Mouse (Mus musculus): ENCODE data around the gene Sgpp1. TPM values are rescaled to one million over a fixed set of nuclear protein-coding genes. Genes with fewer than 3 reads are reported as not detected.

Gene Sgpp1
- 11.1 and 15.2 TPM in 2 replicates for polyA plus RNA-seq (2015; fragmentation: Nextera tagmentation; extraction: Ambion mirVana)

DNA sequence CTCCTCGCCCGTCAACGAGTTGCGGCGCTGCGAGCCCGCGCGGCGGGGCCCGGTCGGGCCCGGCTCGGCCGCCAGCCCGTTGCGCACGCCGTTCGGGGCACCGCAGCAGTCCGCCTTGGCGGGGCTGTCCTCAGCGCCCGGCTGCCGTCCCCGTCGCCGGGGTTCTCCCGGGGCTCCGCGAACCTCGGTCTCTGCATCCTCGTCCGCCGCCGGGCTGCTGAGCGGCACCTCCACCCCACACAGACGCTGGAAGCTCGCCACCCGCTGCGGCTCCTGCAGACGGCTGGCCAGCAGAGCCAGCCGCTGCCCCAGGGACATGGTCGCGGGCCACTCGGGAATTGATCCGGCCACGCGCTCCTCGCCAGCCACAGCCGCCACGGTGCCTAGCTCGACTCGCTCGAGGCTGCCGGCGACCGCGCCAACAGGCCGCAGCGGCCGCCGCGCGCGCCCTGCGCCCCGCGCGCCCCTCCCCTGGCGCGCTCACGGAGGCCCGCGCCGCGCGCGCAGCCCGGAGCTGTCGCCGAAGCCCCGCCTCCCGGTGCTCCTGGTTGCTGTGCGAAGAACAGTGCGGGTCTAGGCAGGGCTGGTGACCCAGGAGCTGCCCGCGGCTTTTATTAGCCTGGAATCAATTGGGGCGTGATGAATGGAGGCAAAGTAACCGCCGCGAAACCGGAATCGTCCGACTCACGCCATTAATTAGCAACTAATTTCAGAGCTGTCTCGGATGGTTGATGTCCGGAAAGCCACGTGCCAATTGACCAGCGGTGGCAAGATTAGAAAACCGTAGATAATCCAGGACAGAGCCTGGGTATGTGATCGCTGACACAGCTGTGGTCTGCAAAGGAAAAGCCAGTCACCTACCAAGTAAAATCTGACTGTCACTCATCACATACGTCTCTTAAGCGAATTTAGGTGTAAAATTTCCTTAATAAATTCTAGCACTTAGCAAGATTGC, at the start of gene Sgpp1:
Gene Sgpp1 (minus strand): TSS at position 484 of the 955 bp plus-strand sequence.
- peak; percentile 72 for DNase-seq
- Histone ChIP-seq H3K36me3 (no peaks in the 10 kb centered on the region), H3K4me2 (peak within 1 kb of the TSS; percentile 91), H3K9ac (peak within 1 kb of the TSS; percentile 95), H3K9me3 (replicated peaks) (no peaks in the 10 kb centered on the region), H3K4me3 (replicated peaks) (peak within 1 kb of the TSS; percentile 88), H3K27me3 (no peaks in the 10 kb centered on the region), H3K27ac (peak within 1 kb of the TSS; percentile 83), H3K4me1 (replicated peaks) (peaks cover 29% of the 10 kb centered on the region)
- WGBS (ENCODE audit: insufficient replicate concordance): under 1% methylated on average over 94 of the region's 105 CpGs
- ATAC-seq (ENCODE audit: low read depth): peak; percentile 93

DNA sequence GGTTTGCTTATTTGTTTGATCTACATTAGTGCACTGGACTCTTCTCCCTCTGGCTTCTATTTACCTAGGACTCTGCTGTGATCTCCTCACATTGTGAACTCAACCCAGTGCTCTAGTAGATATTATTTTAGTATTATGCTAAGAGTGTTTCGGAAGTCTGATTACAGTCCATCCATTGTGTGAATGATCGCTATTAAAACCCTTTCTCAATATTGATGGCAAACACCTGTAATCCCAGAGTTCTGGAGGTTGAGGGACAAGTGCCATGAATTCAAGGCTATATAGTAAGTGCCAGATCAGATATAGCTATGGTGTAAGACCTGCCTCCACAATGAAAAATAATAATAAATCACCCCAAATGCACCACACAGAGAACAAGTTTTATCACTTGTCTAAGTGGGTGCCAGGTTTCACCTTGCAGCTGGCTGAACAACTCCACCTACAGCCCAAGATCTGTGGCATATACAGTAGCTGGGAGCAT, 48.8 kb upstream of the Sgpp1 start:
- Histone ChIP-seq H3K27me3 (no peaks in the 10 kb centered on the region), H3K4me1 (replicated peaks) (0 out of 2 replicates have a peak, but pooled peaks cover 2% of the 10 kb centered on the region), H3K36me3 (no peaks in the 10 kb centered on the region), H3K9me3 (replicated peaks) (no peaks in the 10 kb centered on the region), H3K9ac (no peak overlapping the region), H3K4me3 (replicated peaks) (no peak overlapping the region), H3K4me2 (no peak overlapping the region), H3K27ac (no peak overlapping the region)
- WGBS (ENCODE audit: insufficient replicate concordance): 79% methylated on average over 2 of the region's 2 CpGs
- no peak for ATAC-seq (ENCODE audit: low read depth)
- DNase-seq: no peak

DNA sequence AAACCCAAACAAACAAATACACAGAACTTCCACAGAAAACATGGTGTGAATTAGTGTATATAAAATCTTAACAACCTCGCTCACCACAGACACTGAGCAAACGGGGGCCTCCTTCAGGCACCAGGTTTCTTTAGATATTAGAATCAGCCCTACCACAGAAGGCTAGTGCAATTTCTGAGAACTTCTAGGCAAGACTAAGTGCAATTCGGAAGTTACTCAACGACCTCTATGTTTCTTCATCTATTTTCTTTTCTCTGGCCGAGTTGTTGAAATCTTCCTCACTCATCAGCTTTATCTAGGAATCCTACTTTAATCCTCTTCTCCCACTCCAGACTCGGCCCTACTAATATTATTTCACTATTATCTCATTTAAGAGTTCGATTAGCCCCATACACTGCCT, 46.5 kb upstream of the Sgpp1 start:
- H3K4me1 ChIP-seq (replicated peaks): 0 out of 2 replicates have a peak, but pooled peaks cover 2% of the 10 kb centered on the region
- no peak overlapping the region for H3K9ac ChIP-seq
- no peak overlapping the region for H3K27ac ChIP-seq
- H3K4me2 ChIP-seq: no peak overlapping the region
- H3K9me3 ChIP-seq (replicated peaks): no peaks in the 10 kb centered on the region
- no peak overlapping the region for H3K4me3 ChIP-seq (replicated peaks)
- DNase-seq: no peak
- 40% methylated on average over 7 of the region's 7 CpGs for WGBS (ENCODE audit: insufficient replicate concordance)
- H3K36me3 ChIP-seq: no peaks in the 10 kb centered on the region
- ATAC-seq (ENCODE audit: low read depth): no peak
- no peaks in the 10 kb centered on the region for H3K27me3 ChIP-seq

DNA sequence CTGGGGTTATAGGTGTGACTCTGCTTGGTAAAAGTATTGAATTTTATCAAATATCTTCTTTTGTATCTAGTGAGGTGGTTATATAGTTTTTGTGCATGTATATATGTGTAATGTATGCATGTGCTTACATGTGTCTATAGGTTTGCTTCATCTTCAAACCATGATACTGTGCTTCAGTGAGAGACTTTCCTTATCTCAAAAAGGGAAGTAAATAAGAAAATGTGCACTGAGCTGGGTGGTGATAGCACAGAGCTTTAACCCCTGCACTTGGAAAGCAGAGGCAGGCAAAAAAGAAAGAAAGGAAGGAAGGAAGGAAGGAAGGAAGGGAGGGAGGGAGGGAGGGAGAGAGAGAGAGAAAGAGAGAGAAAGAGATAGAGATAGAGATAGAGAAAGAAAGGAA, 45.9 kb upstream of the Sgpp1 start:
- H3K9ac ChIP-seq: no peak overlapping the region
- ATAC-seq (ENCODE audit: low read depth): no peak
- no peak for DNase-seq
- H3K4me2 ChIP-seq: no peak overlapping the region
- no peaks in the 10 kb centered on the region for H3K36me3 ChIP-seq
- no peak overlapping the region for H3K4me3 ChIP-seq (replicated peaks)
- H3K27ac ChIP-seq: no peak overlapping the region
- H3K4me1 ChIP-seq (replicated peaks): 0 out of 2 replicates have a peak, but pooled peaks cover 2% of the 10 kb centered on the region
- H3K27me3 ChIP-seq: no peaks in the 10 kb centered on the region
- H3K9me3 ChIP-seq (replicated peaks): no peaks in the 10 kb centered on the region

DNA sequence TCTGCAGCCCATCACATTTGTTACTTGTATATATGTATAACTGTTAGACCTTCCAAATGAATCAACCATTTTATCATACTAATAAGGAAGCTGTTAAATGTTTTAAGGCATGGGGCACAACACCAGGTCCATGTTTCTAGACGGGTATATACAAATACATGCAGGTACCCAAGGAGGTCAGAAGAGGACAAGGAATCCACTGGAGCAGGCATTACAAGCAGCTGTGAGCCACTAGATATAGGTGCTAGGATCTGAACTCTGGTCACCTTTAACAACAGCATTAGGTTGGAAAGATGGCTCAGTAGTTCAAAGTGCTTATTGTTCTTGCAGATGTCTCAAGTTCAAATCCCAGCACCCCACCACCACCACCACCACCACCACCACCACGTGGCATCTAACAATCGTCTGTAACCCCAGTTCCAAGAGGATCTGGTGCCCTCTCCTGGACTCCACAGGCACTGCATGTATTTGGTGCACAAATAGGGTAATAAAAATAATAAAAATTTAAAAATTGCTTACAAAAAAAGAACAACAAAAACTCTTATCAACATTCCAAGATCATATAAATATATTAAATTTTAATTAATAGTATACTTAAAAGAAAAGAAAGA, 37.0 kb upstream of the Sgpp1 start:
- ATAC-seq (ENCODE audit: low read depth): no peak
- 13% methylated on average over 3 of the region's 3 CpGs for WGBS (ENCODE audit: insufficient replicate concordance)

DNA sequence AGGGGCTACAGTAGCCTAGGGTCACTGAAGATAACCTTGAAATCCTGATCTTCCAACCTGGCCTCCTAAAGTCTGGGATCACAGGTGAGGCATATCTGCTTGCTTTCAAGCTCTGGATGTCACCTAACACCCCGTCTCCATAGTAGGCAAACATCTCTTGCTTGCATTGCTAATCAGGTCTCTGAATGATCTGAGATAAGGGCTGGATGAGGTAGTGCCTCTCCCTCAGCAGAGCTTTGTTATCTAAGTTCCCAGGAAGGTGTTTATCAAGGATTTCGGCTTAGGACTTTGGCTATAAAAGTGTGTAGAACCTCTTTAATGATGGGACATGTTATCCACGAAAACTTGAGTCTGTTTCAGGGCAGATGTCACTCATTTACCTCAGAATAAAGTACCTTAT, 35.9 kb upstream of the Sgpp1 start:
- no peak overlapping the region for H3K27ac ChIP-seq
- no peak for DNase-seq

More for the DNA sequence above, 37.0 kb upstream of the Sgpp1 start:
- no peak overlapping the region for H3K4me3 ChIP-seq (replicated peaks)
- peak; percentile 25 for DNase-seq
- H3K36me3 ChIP-seq: no peaks in the 10 kb centered on the region
- H3K27ac ChIP-seq: no peak overlapping the region
- 0 out of 2 replicates have a peak, but pooled peaks cover 6% of the 10 kb centered on the region for H3K4me1 ChIP-seq (replicated peaks)
- no peaks in the 10 kb centered on the region for H3K27me3 ChIP-seq
- no peak overlapping the region for H3K4me2 ChIP-seq
- no peak overlapping the region for H3K9ac ChIP-seq
- no peaks in the 10 kb centered on the region for H3K9me3 ChIP-seq (replicated peaks)

DNA sequence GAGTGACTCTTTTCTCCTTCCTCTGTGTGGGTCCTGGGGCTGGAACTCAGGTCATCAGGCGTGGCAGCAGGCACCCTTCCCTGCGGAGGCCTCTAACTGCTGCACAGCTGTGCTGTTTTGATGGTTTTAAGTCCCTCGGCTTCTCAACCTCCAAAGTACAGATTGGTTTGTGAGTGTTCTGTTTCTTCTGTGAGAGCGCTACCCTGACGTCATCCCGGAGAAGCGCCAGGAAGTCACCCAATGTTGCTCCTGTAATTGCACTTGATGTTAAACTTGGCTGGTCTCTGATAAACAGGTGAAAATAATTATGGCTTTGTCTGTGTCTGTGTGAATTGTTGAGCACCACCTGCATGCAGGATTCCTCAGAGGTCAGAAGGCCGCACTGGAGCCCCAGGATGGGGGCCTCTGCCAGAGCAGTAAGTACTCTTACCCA, 31.4 kb upstream of the Sgpp1 start:
- Histone ChIP-seq H3K4me2 (no peak overlapping the region), H3K27ac (no peak overlapping the region), H3K4me3 (replicated peaks) (no peak overlapping the region), H3K9me3 (replicated peaks) (no peaks in the 10 kb centered on the region), H3K27me3 (no peaks in the 10 kb centered on the region), H3K9ac (no peak overlapping the region), H3K4me1 (replicated peaks) (peaks cover 14% of the 10 kb centered on the region; the same call in 1 of the 2 replicates), H3K36me3 (no peaks in the 10 kb centered on the region)
- 50% methylated on average over 8 of the region's 8 CpGs for WGBS (ENCODE audit: insufficient replicate concordance)
- DNase-seq: no peak
- no peak for ATAC-seq (ENCODE audit: low read depth)

More for the DNA sequence above, 35.9 kb upstream of the Sgpp1 start:
- Histone ChIP-seq H3K4me1 (replicated peaks) (0 out of 2 replicates have a peak, but pooled peaks cover 11% of the 10 kb centered on the region), H3K36me3 (no peaks in the 10 kb centered on the region), H3K4me3 (replicated peaks) (no peak overlapping the region), H3K27me3 (no peaks in the 10 kb centered on the region), H3K9ac (no peak overlapping the region), H3K4me2 (no peak overlapping the region), H3K9me3 (replicated peaks) (no peaks in the 10 kb centered on the region)
- WGBS (ENCODE audit: insufficient replicate concordance): 16% methylated on average over 3 of the region's 3 CpGs
- ATAC-seq (ENCODE audit: low read depth): no peak

DNA sequence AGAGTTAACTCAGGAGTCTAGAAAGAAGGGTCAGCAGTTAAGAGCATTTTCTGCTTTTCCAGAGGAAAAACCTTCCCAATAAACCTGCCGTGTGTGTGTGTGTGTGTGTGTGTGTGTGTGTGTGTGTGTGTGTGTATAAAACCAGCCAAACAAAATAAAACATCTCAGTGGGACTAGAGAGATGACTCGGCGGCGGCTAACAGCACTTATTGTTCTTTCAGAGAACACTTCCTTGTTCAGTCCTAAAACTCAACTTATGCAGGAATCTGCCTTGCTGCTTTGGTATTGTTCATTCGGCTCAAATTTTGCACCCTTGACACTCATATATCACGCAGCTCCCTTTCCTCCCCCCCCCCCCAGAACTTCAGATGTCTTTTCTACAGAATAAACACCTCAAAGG, 30.9 kb upstream of the Sgpp1 start:
- Histone ChIP-seq H3K27me3 (no peaks in the 10 kb centered on the region), H3K4me2 (no peak overlapping the region), H3K4me3 (replicated peaks) (no peak overlapping the region), H3K36me3 (no peaks in the 10 kb centered on the region), H3K9me3 (replicated peaks) (no peaks in the 10 kb centered on the region), H3K9ac (no peak overlapping the region), H3K4me1 (replicated peaks) (peaks cover 11% of the 10 kb centered on the region; the same call in 1 of the 2 replicates), H3K27ac (no peak overlapping the region)
- 42% methylated on average over 6 of the region's 6 CpGs for WGBS (ENCODE audit: insufficient replicate concordance)
- no peak for ATAC-seq (ENCODE audit: low read depth)
- DNase-seq: no peak

DNA sequence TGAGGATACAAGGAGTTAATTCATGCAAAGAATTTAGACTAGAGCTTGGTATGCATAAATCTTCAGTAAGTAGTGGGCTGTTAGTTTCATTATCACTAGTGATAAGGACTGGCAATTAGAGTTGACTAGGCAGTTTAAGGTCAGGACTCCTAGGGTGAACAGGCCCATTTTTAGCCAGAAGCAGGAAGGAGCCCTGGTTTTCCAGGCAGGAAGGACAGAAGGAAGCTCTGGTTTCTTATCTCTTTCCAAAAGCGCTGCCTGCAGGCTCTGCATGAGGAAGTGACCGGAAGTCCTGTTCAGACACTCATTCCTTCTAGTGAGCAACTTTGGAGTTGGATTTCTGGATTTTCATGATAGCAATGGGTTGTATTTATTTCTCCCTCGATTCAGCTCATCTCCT, 30.2 kb upstream of the Sgpp1 start:
- WGBS (ENCODE audit: insufficient replicate concordance): 25% methylated on average over 3 of the region's 3 CpGs
- Histone ChIP-seq H3K9ac (no peak overlapping the region), H3K27me3 (no peaks in the 10 kb centered on the region), H3K36me3 (no peaks in the 10 kb centered on the region), H3K27ac (no peak overlapping the region), H3K4me1 (replicated peaks) (peaks cover 15% of the 10 kb centered on the region), H3K4me2 (no peak overlapping the region), H3K9me3 (replicated peaks) (no peaks in the 10 kb centered on the region), H3K4me3 (replicated peaks) (no peak overlapping the region)
- DNase-seq: no peak
- ATAC-seq (ENCODE audit: low read depth): no peak

DNA sequence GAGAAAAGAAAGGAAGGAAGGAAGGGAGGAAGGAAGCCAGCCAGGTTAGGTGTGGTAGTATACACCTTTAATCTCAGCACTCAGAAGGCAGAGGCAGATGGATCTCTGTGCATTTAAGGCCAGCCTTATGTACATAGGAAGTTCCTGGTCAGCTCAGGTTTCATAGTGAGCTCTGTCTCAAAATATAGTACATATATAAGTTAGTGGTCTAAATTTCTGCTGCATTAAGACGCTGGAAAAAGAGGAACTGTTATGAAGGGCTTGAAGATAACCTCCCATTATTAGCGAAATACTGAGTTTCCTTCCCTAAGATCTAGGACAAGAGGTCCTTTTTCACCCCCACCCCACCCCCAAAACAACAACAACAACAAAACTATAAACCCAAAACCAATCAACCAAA, 20.9 kb upstream of the Sgpp1 start:
- DNase-seq (no peak), ATAC-seq (ENCODE audit: low read depth) (no peak)
- no peaks in the 10 kb centered on the region for H3K36me3 ChIP-seq
- H3K9me3 ChIP-seq (replicated peaks): no peaks in the 10 kb centered on the region
- H3K4me3 ChIP-seq (replicated peaks): no peak overlapping the region
- no peak overlapping the region for H3K9ac ChIP-seq
- 25% methylated on average over 2 of the region's 2 CpGs for WGBS (ENCODE audit: insufficient replicate concordance)
- peaks cover 30% of the 10 kb centered on the region for H3K4me1 ChIP-seq (replicated peaks)
- H3K27ac ChIP-seq: no peak overlapping the region
- no peak overlapping the region for H3K4me2 ChIP-seq
- H3K27me3 ChIP-seq: no peaks in the 10 kb centered on the region

DNA sequence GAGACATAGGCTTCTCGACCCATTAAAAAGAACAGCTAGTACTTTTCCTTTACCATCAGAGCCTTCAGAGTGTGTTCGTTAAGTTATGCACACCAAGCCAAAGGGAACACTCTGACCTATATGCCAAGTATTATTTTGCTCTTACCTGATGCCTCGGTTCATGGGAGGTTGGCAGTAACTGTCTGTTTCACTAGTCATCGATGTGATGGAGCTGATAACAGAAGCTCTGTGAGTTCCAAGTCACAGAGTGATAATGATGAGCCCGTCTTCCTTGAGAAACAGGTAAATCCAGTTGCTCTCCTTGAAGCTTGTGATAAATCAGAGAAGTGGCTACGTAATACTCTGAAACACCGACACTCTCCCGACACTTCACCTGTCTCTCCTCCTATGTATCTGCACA, 18.2 kb upstream of the Sgpp1 start:
- no peaks in the 10 kb centered on the region for H3K27me3 ChIP-seq
- no peak for DNase-seq
- H3K4me1 ChIP-seq (replicated peaks): peaks cover 9% of the 10 kb centered on the region
- 72% methylated on average over 8 of the region's 8 CpGs for WGBS (ENCODE audit: insufficient replicate concordance)
- no peak overlapping the region for H3K4me2 ChIP-seq
- H3K9me3 ChIP-seq (replicated peaks): no peaks in the 10 kb centered on the region
- no peak overlapping the region for H3K27ac ChIP-seq
- H3K9ac ChIP-seq: no peak overlapping the region
- no peak for ATAC-seq (ENCODE audit: low read depth)
- no peaks in the 10 kb centered on the region for H3K36me3 ChIP-seq
- H3K4me3 ChIP-seq (replicated peaks): no peak overlapping the region

Data from liver, embryonic 13.5 days (tissue).